21 mouse cellular contexts compared by ENCODE assay signal in genomic region chr2:91198888-91199287, GRCm38 (mm10). TPM values are rescaled to one million over a fixed set of nuclear protein-coding genes. Genes with fewer than 3 reads are reported as not detected.
DNase-seq lines count a peak whose midpoint lies in the region; ATAC-seq and TF ChIP-seq lines count a peak whose summit lies in the region.
"Had no signal": no experiment of that assay in that cellular context is flagged by ENCODE, and none has a peak within 500 bp of the region (broad histone marks: within the 10 kb centered on the region; RNA-seq: fewer than 3 reads in every experiment).

No protein-coding gene starts in this region.

- no peak overlapping the region for H3K4me3 ChIP-seq in gastrocnemius, adult 2 months
- no peak overlapping the region for H3K4me3 ChIP-seq in layer of hippocampus, adult 2 months

- no peak for TF ChIP-seq CTCF in gastrocnemius, adult 2 months (IDR thresholded peaks at IDR 0.05)
- TF ChIP-seq CTCF in layer of hippocampus, adult 2 months (conservative IDR thresholded peaks at IDR 0.05), result no peak

- intact Hi-C loops in gastrocnemius, adult 2 months (cut with DNase I), result no loop called here
- intact Hi-C loops in gastrocnemius, postnatal 14 days (cut with DNase I; ENCODE audit: low total_unique reads), result no loop called here

- peak overlapping the region; percentile 20; the same call in 1 of the 2 replicates for H3K27ac ChIP-seq in gastrocnemius, adult 2 months
- H3K27ac ChIP-seq in layer of hippocampus, adult 2 months, result 0 out of 2 replicates have a peak overlapping the region, but pooled peaks have one; percentile 10

- ATAC-seq in frontal cortex, adult (ENCODE audit: low TSS enrichment), result peak; percentile 54
- no peak for ATAC-seq in granulocyte monocyte progenitor cell, adult 5-6 weeks (replicated peaks; ENCODE audit: poor library complexity, severe bottlenecking)
- ATAC-seq: activated CD4-positive, CD25-positive, alpha-beta regulatory T cell, adult 4 months; CD4-positive, CD25-positive, alpha-beta regulatory T cell, adult 4 months; Patski had no signal

- no peak for DNase-seq in frontal cortex, postnatal 36 days (ENCODE audit: low spot score in 2 of 2)
- no peak for DNase-seq in gastrocnemius, adult 2 months
- DNase-seq in gastrocnemius, postnatal 14 days, result no peak
- DNase-seq in layer of hippocampus, adult 2 months (ENCODE audit: low spot score in 2 of 2), result no peak
- DNase-seq in layer of hippocampus, adult 9-10 months (ENCODE audit: low spot score), result no peak
- DNase-seq in brain, adult 2 months (ENCODE audit: low read depth, low spot score), result peak; percentile 56
- DNase-seq: adrenal gland, adult 2 months; adrenal gland, adult 8-10 months; adrenal gland, postnatal 10 days; adrenal gland, postnatal 14 days; adrenal gland, postnatal 25 days; adrenal gland, postnatal 36 days; B cell, adult 2 months; cerebellum, adult 11 months; cerebellum, adult 11-12 months; cerebellum, adult 18-20 months had no signal

RNA-seq across cellular contexts. Expression of gene Nr1h3, which starts 3.7 kb away (rescaled TPM):
- total RNA-seq in gastrocnemius, adult 2 months (2021), result 10 to 100 TPM; 26.8 to 26.9 TPM
- total RNA-seq in gastrocnemius, postnatal 14 days (2021), result 1 to 10 TPM; 5.1 to 9.1 TPM
- total RNA-seq in layer of hippocampus, adult 2 months (2021), result 1 to 10 TPM; 4.5 to 5.9 TPM
- total RNA-seq in granulocyte monocyte progenitor cell, adult 5-6 weeks (2014; fragmentation: Nextera tagmentation), result 0.15 and 3.6 TPM in 2 replicates
- total RNA-seq in granulocyte monocyte progenitor cell, adult 5-6 weeks (2017), result 0.15 and 1.1 TPM in 2 replicates

RNA-seq across cellular contexts. Expression of gene Acp2, which starts 3.8 kb away (rescaled TPM):
- 10 to 100 TPM; 12.5 to 13.6 TPM for total RNA-seq in gastrocnemius, adult 2 months (2021)
- 10 to 100 TPM; 11.6 to 12.5 TPM for total RNA-seq in gastrocnemius, postnatal 14 days (2021)
- total RNA-seq in layer of hippocampus, adult 2 months (2021), result 10 to 100 TPM; 50.5 to 57.5 TPM
- total RNA-seq in granulocyte monocyte progenitor cell, adult 5-6 weeks (2014; fragmentation: Nextera tagmentation), result 21.8 and 22.6 TPM in 2 replicates
- total RNA-seq in granulocyte monocyte progenitor cell, adult 5-6 weeks (2017), result 16.0 and 17.0 TPM in 2 replicates

RNA-seq across cellular contexts. Expression of gene Madd, which starts 15.3 kb away (rescaled TPM):
- total RNA-seq in gastrocnemius, adult 2 months (2021), result 1 to 10 TPM; 2.9 to 4.0 TPM
- total RNA-seq in gastrocnemius, postnatal 14 days (2021), result 1 to 10 TPM; 5.0 to 5.9 TPM
- 100 to 1,000 TPM; 250 to 258 TPM for total RNA-seq in layer of hippocampus, adult 2 months (2021)
- 49.5 and 64.6 TPM in 2 replicates for total RNA-seq in granulocyte monocyte progenitor cell, adult 5-6 weeks (2014; fragmentation: Nextera tagmentation)
- 21.3 and 26.5 TPM in 2 replicates for total RNA-seq in granulocyte monocyte progenitor cell, adult 5-6 weeks (2017)

RNA-seq across cellular contexts. Expression of gene Ddb2, which starts 37.9 kb away (rescaled TPM):
- total RNA-seq in gastrocnemius, adult 2 months (2021), result 1 to 10 TPM; 2.6 to 2.8 TPM
- 1 to 10 TPM; 3.1 to 4.1 TPM for total RNA-seq in gastrocnemius, postnatal 14 days (2021)
- total RNA-seq in layer of hippocampus, adult 2 months (2021), result 10 to 100 TPM; 12.9 to 13.1 TPM
- total RNA-seq in granulocyte monocyte progenitor cell, adult 5-6 weeks (2014; fragmentation: Nextera tagmentation), result 18.4 and 22.8 TPM in 2 replicates
- total RNA-seq in granulocyte monocyte progenitor cell, adult 5-6 weeks (2017), result 9.9 and 11.2 TPM in 2 replicates

RNA-seq across cellular contexts. Expression of gene Pacsin3, which starts 56.9 kb away (rescaled TPM):
- 100 to 1,000 TPM; 375 to 428 TPM for total RNA-seq in gastrocnemius, adult 2 months (2021)
- total RNA-seq in gastrocnemius, postnatal 14 days (2021), result 100 to 1,000 TPM; 282 to 292 TPM
- total RNA-seq in layer of hippocampus, adult 2 months (2021), result 10 to 100 TPM; 25.6 to 27.6 TPM
- total RNA-seq in granulocyte monocyte progenitor cell, adult 5-6 weeks (2014; fragmentation: Nextera tagmentation), result not detected in 2 replicates
- 1.5 TPM in 1 of 2 replicates, not detected in the other for total RNA-seq in granulocyte monocyte progenitor cell, adult 5-6 weeks (2017)
